Mouse (Mus musculus) adrenal gland, postnatal 4 days (tissue): ENCODE data around the gene Lysmd3. TPM values are rescaled to one million over a fixed set of nuclear protein-coding genes. Genes with fewer than 3 reads are reported as not detected.
A peak's percentile ranks its signal among the peaks of the same experiment; 100 is the strongest.
"Not testable (repeated sequence)": the region's sequence is repeated elsewhere in the genome, so short reads cannot be mapped to it uniquely, and the experiment has no call there.

Experiments used
- DNase-seq, 2 experiments: peaks; one replicate each; pipeline ENCODE4 v3.0.0; 2021 to 2022; ENCODE audit warnings: low spot score in 2 of 2, mixed read lengths in 2 of 2
- long read RNA-seq, 2 experiments: library from polyadenylated mRNA; stranded (forward); transcript quantifications; one replicate each; pipeline ENCODE4 v2.0.0; 2021
- total RNA-seq, 2 experiments: library from RNA; stranded (reverse); gene quantifications; 2 replicates each; pipeline ENCODE4 v1.2.3; 2021

Lysmd3 gene
- 10 to 100 TPM; 23.6 to 24.9 TPM for total RNA-seq
- long read RNA-seq, experiment 1, full-length matches to known transcripts = 6 of 6 reads
- long read RNA-seq, experiment 1, partial matches to known transcripts = 0 of 6 reads
- long read RNA-seq, experiment 1, other reads (novel, unspliced or antisense) = 0 of 6 reads
- long read RNA-seq, experiment 2, full-length matches to known transcripts = 15 of 18 reads
- long read RNA-seq, experiment 2, partial matches to known transcripts = 0 of 18 reads
- long read RNA-seq, experiment 2, other reads (novel, unspliced or antisense) = 3 of 18 reads

DNA sequence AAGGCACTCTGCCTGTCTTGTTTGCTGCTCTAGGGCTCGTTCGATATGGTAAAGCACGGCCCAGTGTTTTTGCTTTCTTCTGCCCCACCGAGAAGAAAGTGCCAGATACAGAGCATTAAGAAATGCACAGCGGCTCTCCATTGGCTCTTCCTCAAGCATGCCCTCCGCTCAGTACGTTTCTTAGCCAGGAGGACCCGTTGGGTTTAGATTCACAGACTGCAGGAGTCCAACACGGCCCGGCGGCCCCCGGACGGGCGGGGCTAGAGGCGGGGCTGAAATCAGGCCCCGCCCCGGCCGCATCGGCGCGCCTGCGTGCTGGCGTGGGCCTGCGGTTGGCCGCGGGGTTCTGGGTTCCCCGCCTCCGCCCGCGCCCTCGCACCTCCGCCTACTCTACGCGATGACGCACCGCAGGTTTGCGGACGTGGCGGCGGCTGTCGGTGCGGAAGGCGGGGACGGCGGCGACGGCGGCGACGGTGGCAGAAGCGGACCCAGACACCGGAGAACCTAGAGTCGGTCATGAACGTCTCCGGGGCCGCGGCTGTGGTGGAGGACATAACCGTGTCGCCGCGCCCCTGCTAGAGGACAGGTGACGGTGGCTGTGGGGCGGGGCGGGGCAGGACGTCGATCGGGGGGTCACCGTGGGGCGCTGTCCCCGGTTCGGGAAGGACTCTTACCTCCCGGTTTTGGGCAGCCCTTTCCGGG is at the start of gene Lysmd3:
Gene Lysmd3, plus strand, starts transcription at position 313 of the 702 bp plus-strand sequence.
- DNase-seq = peak; percentile 85 to 87

DNA sequence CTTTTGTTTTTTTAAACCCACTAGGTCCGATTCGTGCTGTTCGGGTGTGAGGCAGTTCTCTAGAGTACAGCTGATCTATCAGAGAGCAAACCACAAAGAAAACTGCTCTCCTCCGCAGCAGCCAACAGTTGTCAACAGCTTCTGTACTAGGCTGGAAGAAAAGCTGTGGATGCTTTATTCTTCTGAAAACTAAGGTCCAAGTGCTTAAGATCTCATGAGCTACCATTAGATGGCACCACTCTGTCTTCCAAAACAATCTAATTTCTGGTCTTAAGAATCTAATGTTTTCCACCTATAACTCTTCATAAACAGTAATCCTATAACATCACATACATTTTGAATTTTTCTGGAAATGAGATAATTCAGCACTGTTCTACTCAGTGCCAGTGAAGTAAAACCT is 47.1 kb upstream of the Lysmd3 start:
- DNase-seq = no peak

DNA sequence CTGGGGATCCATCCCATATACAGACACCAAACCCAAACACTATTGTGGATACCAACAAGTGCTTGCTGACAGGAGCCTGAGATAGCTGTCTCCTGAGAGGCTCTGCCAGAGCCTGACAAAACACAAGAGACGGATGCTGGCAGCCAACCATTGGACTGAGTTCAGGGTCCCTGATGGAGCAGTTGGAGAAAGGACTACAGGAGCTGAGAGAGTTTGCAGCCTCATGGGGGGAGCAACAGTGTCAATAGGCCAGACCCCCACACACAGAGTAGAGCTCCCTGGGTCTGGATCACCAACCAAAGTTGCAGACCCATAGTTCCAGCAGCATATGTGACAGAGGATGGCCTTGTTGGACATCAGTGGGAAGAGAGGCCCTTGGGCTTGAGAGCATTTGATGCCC is 29.6 kb upstream of the Lysmd3 start:
- DNase-seq = not testable (repeated sequence)

DNA sequence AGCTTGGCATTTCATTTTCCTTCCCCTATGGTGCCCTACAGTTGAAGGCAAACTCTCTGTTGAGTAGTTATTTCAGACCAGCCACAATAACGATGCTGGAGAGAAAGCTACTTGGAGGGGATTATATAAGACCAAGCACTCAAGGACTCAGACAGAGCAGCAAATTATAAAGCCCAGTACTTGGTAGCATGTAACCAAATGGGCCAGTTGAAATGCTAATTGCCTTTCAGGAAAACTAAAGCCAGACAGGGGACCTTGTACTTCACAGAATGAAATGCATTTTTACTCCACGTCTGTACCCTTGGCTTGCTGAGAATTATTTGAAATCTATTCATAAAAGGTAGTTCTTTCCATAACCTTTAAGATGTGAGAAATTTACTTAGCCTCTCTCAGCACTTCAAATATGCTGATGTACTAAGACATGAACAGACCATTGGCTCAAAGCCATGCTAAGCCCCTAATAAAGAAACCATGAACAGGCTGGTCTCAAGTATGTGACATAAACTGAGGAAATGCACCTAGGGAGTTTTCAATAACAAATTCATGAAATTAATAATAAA is 28.8 kb upstream of the Lysmd3 start:
- DNase-seq = no peak

DNA sequence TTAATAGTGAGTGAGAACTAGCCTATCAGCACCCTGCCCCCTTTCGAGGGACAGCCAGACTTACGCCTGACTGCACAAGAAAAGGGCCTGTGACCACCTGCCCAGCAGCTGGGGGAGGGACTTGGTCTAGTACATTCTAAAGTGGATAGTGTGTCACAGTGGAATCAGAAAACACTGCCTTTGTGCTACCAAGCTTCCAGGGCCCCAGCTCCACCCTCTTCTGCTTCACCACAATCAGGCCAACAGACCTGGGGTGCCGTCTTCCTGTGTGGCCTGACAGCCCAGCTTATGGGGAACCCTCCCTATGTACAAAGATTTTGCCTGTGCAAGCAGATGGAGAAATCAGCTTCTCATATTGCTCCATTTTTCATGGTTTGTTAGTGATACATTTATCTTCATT is 28.1 kb upstream of the Lysmd3 start:
- DNase-seq = no peak

DNA sequence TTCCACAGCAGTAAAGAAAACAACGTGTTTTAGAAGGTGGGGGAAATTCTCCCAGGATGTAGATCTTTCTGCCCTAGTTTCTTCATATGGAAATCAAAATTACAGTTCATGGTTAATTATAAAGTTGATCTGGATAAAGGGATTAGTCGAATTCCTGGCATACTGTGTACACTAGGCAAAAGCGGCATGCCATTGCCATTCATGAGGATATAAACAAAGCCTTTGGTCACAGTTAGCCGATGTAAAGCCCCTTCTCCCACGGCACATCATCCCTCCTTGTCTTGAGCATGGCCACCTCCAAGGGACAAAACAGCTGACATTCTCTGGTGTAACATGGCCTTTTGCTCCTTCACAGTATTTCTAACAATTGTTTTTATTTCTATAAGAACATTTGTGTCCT is 26.9 kb upstream of the Lysmd3 start:
- DNase-seq = no peak

DNA sequence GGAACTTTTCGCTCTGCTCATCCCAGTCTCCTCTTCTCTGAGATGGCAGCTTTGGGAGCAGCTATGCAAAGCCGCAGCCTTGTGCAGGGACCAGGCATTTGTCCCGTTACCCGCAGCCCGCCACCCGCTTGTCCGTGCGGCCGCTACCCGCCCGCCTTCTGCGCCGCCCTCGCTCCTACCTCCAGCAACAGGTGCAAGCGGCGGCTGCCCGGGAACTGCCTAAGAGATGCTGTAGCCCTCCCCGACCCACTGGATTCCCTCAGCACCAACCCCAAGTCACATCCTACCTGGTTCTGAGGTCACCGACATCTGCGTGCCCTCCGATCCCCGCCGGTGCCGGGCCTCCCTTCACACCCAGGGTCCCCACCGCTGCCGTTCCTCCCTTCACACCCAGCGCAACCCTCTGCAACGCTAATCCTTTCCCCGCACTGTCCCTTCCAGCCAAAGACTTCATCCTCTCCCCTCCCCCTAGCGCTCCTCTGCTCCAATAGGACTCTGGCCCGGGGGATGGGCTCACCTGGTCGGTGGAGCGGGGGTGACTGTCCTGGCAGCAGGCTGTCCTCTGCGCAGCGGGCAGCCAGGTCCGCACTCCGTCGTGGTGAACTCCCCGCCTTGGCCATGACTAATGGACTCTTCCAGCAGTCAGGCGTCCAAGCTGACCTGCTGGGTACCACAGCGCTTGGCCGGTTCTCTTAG is 24.6 kb upstream of the Lysmd3 start, which contains the start of gene Adgrv1:
Gene Adgrv1, minus strand, starts transcription at position 435 of the 696 bp plus-strand sequence.
- peak; percentile 32 to 41 for DNase-seq

DNA sequence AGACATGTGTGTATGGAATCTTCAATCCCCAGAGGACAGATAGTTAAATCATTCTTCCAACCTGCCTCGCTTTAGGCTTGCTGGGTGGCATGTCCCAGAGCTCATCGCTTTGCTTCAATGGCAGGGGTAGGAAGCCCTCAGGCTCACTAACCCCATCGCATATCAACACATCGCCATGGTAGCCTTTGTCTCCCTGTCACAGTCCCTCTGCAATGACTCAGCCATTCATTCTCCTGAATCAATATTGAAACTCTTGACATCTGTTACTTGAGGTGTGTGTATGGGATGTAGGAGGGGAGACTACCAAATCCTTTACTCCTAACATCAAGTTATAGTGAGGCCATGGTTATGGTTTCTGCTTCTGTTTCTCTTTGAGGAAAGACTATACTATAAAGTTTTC is 17.8 kb upstream of the Lysmd3 start:
- no peak for DNase-seq

DNA sequence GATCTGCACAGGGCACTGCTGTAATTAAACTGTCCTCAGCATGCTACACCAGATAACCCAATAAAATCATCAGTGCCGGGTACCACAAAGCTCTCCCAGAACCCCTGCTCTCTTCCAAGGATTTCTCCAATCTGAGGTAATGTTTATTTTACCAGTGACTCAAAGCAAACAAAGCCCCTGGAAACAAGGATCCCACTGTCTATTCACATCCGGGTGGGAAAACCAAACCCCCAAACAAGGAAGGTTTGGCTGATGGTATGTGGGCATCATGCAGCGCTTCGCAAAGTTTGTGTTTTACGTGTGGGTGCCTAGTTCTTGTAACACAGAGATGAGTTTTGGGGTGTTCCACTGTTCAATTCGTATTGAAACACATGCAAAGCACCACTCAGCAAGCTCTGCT is 16.6 kb upstream of the Lysmd3 start:
- no peak for DNase-seq

DNA sequence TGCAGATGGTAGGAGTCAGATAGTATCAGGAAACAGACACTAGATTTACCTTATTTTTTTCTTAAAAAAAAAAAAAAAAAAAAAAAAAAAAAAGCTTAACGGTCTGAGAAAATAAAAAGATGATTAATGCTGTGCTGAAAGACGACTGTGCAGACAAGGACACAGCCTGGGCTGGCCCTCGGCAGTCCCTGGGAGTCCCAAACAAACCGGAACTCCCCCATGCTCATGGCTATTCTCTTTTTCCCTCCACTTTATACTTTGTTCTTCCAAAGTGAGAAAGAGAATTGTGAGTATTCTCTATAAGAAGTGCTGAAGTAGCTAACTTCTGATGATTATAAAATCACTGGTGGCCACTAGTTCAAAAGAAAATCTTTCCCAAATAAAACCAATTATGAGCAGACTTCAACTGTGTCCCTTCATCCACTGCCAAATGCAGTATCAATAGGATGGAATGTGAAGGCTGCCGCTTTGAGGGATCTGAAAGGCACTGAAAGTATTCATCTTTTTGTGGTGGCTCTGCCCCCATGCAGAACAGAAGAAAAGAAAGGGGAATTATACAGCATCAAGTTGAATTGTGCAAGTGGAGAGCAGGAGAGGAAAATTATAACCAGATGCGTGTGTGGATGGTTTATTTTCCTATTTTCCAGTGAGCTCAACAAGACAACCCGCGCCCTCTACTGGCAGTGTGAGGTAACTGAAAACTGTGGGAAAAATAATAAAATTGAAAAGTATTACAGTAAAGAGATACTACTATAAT is 16.0 kb upstream of the Lysmd3 start:
- no peak for DNase-seq

DNA sequence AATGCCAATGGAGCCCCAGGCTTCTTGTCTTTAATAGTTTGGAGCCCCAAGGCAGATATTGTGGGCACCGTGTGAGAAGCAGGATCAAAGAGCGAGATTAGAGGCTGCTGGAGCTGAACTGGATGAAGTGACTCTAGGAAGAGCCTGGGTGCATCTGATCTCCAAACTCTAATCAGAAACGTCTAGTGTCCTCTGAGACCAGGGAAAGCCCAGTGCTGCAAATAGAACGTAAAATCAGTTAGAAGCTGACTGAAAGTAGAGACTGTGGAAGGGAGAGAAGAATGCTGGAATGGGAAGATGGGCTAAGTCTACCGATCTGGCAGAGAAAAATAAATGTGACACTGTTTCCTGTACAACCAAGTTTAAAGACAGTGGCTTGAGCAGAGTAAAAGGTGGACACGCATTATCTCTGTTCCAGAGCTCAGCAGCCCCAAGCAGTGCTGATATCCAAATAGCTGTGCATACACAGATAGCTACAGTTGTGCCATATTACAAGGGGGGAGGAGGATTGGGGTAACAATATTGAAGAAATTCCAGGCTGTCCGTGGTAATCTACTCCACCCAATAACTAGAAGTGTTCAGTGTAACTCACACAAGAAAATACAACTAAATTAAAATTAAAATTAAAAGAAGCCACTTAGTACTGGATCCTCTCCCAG is 14.8 kb upstream of the Lysmd3 start:
- no peak for DNase-seq

DNA sequence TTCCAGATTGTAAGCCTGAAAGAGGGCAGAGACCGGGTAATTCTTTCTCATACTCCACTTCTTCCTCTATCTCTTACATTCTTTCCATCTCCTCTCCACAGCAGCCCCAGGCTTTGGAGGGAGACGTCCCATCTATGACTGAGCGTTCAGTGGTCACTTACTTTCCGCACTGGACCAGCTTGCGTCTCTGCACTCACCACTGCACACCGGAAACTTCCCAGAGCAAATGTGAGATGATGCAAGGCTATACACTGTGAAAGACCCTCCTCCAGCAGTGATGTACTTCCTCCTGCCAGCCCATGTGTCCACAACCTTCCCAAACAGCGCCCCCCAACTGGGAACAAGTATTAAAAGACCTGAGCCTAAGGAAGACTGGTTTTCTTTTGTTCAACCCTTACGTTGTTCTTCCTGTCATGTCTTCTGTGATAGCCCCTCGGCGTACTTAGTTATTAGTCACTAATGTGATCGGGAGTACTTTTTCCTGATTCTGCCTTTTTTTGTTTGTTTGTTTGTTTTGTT is 13.4 kb upstream of the Lysmd3 start:
- no peak for DNase-seq

DNA sequence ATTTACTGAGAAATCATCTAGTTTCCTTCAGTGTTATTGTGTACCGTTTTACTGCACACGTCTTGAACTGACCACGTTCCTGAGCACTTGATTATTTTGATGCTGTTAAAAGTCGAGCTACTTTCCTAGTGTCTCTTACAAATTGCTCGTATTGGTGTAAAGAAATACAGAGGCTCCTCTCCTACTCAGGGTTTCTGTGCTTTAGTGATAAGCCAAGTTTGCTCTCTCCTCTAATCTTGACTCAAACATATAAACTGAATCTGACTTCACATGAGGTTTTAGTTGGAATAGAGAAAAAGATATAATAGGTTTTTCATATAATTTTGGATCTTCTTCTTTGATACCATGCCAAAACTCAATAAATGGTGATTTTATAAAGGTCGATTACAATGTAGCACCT is 11.1 kb upstream of the Lysmd3 start:
- DNase-seq = no peak

DNA sequence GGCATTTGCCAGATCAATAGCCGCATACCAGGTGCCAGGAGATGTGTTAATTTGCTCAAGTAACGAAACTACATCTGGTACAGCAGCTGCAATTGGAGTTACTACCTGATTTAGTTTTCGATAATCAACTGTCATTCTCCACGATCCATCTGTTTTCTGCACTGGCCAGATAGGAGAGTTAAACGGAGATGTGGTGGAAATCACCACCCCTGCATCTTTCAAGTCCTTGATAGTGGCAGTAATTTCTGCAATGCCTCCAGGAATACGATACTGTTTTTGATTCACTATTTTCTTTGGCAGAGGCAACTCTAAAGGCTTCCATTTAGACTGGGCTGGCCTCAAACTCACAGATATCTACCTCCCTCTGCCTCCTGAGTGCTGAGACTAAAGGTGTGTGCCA is 7.1 kb upstream of the Lysmd3 start:
- not testable (repeated sequence) for DNase-seq

DNA sequence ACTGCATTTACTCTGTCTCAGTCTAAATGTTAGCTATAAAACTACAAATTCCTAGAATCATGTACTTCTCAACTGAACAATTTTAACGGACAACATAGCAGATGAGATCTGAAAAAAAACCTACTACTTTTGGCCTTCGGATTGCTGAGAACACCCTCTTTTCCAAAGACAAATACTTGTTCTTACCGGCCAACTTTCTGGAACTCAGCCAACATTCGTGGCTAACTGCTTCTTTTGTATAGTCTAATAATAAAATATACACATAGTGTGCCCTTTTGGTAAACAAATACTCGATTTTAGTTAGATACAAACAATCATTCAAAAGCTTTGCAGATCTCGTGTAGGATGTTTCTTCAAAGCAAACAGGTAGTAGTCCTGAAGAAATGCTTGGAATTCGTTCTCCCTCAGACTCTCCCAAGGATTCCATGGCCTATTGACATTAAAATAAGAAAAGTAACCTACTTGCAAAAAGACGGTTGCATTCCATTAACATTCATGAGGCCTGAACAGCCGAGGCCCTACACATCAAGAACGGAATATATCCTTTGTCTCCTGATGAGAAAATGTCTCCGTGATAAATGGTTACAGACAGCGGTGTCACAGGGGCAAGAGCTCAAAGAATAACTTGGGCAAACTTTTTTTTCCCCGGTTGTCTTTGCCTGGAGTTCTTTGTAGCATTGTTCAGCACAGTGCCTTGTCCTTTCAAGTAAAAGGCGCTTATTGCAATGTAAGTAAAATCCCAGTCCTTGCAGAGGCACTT is 1.2 kb upstream of the Lysmd3 start:
- no peak for DNase-seq

DNA sequence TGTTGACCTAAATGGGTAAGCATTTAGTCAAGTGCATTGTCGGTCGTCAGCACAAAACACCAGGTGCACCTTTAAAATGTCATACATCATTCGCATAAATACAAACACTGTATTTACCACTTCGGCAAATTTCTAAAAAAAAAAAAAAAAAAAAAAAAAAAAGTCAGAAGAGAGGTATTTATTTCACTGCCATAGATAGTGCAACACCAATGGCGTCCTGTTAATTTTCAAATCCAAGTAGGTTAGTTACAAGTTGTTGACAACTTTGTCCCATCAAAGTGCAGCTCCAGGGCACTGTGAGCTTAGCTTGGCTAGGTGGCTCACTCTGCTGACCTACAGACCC is 484 bp upstream of the Lysmd3 start:
- DNase-seq = no peak

DNA sequence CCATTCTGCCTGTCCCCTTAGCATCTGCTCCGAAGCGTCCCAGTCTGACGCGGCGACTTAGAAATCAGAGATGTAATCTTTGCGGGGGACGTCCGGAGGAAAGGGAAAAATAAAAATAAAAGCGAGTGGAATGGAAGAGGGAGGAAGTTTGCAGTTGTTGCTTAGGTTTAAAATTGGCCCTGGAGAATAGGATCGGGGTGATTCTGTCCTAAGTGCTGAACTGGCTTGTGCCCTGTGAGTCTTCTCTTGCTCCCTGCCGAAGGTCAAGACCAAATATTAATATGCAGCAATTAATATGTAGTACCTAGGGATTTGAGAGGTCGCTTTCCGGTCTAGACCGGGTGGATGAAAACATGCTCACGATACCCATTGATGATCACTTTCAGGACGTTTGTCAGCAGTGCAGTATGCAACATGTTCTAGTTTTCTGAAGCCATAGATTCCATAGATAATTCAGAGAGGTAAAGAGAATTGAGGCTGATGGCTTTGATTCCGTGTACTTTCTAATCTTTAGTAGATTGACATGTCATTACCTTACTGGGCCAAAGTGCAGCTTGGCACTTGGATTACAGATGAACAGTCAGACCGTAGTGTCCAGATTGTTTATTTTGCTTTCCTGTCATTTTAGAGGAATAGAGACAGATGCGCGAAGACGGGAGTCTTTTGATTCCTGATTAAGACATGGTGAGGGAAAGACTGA is 740 bp downstream of the Lysmd3 start:
- DNase-seq = no peak

DNA sequence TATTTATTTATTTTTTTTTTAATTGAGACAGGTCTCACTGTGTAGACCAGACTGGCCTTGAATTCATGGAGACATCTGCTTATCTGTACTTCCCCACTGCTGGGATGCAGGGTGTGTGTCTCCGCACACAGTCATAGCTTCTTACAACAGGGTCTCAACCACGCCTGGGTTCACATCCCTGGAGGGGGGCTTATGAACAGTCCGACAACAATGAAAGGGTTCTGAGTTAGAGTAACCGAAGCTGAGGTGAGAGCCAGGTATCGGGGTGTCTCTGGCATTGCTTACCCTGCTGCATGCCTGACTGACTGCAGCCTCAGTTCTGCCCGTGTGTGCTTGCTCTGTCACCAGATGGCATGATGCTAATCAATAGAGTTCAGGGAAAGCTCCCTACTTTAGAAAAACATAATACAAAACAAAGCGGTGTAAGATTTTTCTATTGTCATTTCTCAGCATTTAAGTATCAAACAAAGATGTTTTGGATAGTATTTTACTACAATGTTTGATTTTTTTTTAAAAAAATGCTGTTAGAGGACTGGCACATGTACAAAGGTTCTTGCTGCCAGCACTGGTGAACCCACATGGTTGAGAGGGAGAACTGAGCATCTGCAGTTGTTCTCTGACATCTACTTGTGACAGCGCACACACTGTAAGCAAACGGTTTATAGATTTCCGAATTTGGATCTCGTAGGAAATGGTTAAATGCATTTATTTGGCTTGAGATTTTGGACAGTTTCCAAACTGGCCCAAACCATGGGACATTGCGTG is 6.3 kb downstream of the Lysmd3 start:
- DNase-seq = no peak
